In genomic region chr3:57845786-57846661, GRCm38 (mm10) we compare ENCODE assay signal across 8 mouse cellular contexts. TPM values are rescaled to one million over a fixed set of nuclear protein-coding genes. Genes with fewer than 3 reads are reported as not detected.
DNase-seq lines count a peak whose midpoint lies in the region; ATAC-seq lines count a peak whose summit lies in the region.

No protein-coding gene starts in this region.

- H3K4me1 ChIP-seq in midbrain, embryonic 12.5 days: peaks cover 12% of the 10 kb centered on the region

- 5% methylated on average over 11 of the region's 11 CpGs for WGBS in midbrain, embryonic 12.5 days

- peak overlapping the region; percentile 78 for H3K4me3 ChIP-seq in midbrain, embryonic 12.5 days

- peak; percentile 44 for DNase-seq in layer of hippocampus, adult 11-12 months (ENCODE audit: low spot score)
- DNase-seq in layer of hippocampus, adult 9-10 months (ENCODE audit: low spot score): no peak
- peak; percentile 27 for DNase-seq in cerebellum, adult 8-10 months
- DNase-seq in frontal cortex, postnatal 25 days (ENCODE audit: low spot score in 2 of 2): peak; percentile 14 to 31
- peak; percentile 30 for DNase-seq in kidney, postnatal 10 days
- peak; percentile 42 for DNase-seq in testis, postnatal 10 days (ENCODE audit: low spot score)
- no peak for DNase-seq in gastrocnemius, postnatal 10 days

- H3K27me3 ChIP-seq in midbrain, embryonic 12.5 days: no peaks in the 10 kb centered on the region

- peak overlapping the region; percentile 99 for H3K27ac ChIP-seq in midbrain, embryonic 12.5 days (replicated peaks)

- peak overlapping the region; percentile 97 for H3K9ac ChIP-seq in midbrain, embryonic 12.5 days (replicated peaks)

- H3K4me2 ChIP-seq in midbrain, embryonic 12.5 days (replicated peaks): peak overlapping the region; percentile 65

- no peak for ATAC-seq in midbrain, embryonic 12.5 days (ENCODE audit: low FRiP score, low read depth)

- peaks cover 30% of the 10 kb centered on the region for H3K36me3 ChIP-seq in midbrain, embryonic 12.5 days

- H3K9me3 ChIP-seq in midbrain, embryonic 12.5 days: no peaks in the 10 kb centered on the region

RNA-seq across cellular contexts. Expression of gene Pfn2, which starts 1.9 kb away (rescaled TPM):
- 349 and 369 TPM in 2 replicates for polyA plus RNA-seq in midbrain, embryonic 12.5 days (2016; fragmentation: Nextera tagmentation; extraction: Ambion mirVana)
- total RNA-seq in gastrocnemius, postnatal 10 days (2021): 100 to 1,000 TPM; 118 to 139 TPM

Comparison
In these comparisons a context has a peak if more than half of its experiments do, and no peak if none do; other contexts are left out.
1. DNase-seq: peak in layer of hippocampus, adult 11-12 months (single experiment), cerebellum, adult 8-10 months (single experiment), frontal cortex, postnatal 25 days (2 of 2), kidney, postnatal 10 days (single experiment) and testis, postnatal 10 days (single experiment); none in layer of hippocampus, adult 9-10 months (single experiment) and gastrocnemius, postnatal 10 days (single experiment).